Mouse (Mus musculus) frontal cortex, postnatal 25 days (tissue): ENCODE measurements around the gene Irf4.

ENCODE experiments used
- DNase-seq, 2 experiments: peaks; one replicate each; pipeline ENCODE4 v3.0.0; 2022; ENCODE audit warnings: low spot score in 2 of 2

Gene Irf4

DNA sequence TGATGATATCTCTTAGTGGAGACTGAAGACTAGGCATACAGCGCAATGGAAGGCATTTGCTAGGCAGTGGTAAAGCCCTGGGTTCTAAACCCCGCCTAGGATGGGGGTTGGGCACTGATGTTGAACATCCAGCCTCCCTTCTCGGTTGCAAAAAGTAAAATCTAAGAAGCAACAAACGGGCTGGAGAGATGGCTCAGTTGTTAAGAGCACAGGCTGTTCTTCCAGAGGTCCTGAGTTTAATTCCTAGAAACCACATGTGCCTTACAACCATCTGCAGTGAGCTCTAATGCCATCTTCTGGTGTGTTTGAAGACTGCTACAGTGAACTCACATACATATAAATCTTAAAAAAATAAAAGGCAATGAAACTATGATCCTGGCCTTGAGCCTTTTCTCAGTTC, 13.2 kb downstream of the Irf4 start:
- no peak for DNase-seq

DNA sequence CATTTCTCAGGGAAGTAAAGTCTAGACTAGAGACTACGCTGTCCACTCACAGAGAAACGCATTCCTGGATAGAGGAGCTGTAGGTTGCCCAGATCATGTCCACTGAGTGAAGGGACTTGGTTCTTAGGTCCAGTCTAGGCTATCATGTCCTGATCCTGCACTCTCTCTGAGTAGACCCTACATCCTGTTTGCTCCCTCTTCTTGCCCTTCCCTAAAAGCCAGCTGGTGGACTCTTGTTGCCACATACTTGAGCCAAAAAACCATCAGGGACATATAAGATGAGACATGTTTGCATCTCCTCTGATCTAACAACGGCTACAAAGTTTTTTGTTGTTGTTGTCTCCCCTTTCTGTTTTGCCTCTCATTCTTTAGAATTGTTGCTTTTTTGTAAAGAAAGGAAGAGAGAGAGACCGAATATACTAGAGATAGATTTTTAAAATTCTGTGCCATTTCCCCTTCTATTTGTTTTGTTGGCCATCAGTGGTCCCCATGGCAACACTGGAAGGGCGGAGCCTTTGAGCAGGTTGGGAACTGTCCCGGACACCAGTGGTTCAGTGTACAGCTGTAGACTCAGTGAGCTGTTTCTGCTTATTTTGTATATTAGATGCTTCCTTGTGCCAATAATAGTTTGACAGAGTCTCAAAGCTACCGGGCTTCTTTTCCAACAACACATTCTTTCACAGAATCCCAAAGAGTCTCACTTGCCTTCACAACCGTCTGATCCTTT, 15.2 kb downstream of the Irf4 start:
- DNase-seq: no peak

DNA sequence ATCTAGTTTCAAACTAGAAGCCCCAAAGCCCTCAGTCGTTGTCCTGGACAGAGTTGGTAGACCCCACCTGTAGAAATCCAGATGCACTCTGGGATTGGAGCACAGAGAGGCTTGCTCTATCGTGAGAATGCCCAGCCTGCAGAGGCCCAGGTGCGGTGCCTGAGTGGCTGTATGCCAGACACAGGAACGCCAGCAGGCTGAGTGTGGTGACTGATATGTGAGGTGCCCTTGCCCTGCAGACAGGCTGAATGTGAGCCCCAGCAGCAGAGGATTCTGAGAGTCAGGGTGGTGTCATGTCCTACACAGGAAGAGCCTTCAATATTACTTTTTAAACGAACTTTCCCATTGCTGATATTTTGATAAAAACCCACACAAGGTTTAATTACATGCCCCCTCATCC, 16.9 kb downstream of the Irf4 start:
- DNase-seq: no peak

DNA sequence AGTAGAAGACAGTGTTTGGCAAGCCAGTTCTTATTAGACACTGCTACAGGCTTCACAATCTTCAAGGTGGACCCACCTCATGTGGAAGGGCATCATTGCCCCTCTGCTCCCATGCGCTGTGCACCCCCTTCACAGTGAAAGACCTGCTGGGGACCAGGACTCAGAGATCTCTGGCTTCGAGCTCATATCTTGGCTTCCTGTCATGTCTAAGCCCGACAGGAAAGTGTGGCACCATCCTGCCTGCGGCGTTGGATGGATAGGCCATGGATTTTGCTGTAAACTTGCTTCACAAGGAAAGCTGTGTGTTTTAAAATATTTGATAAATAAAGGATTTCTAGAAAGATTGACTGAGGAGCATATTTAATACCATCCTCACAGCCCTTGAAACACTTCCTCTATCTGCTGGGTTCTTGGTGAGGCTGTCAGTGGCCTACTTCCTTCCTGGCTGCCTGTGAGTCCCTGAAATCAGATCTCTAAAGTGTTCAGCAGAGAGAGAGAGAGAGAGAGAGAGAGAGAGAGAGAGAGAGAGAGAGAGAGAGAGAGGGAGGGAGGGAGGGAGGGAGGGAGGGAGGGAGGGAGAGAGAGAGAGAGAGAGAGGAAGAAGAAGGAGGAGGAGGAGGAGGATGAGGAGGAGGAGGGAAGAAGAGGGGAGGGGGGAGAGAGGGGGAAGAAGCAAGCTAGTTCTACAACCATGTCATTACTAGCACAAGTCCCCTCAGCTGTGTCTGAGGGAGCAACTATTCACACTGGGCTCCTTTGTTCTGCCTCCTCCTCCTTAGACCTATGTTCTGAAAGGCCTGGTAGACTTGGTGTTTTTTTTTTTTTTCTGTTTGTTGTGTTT, 17.8 kb downstream of the Irf4 start:
- DNase-seq: no peak

DNA sequence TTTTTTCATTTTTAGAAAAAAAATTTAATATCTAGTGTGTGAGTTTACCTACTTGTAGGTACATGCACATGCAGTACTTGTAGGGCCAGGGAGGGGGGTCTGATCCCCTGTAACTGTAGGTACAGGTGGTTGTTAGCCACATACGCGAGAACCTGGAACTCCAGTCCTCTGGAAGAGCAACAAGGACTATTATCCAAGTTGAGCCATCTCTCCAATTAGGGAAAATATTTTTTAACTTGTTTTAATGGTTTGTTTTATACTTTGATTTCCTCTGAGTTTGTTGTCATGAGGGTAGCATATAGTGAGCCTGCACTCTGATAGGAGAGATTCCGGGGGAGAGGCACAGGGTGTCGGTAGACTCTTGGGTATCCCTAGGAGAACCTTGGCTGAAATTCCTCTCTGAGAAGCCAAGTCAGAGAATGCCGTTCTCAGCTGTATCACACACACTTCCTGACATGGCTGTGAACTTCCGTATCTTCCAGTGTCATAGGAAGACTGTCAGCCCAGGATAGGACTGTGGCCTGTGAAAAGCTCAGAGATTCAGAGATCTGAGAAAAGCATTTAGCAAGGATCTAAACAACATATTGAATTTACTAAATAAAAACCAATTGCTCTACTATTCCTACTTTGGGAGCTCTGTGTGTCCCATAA, 18.6 kb downstream of the Irf4 start:
- DNase-seq: no peak

DNA sequence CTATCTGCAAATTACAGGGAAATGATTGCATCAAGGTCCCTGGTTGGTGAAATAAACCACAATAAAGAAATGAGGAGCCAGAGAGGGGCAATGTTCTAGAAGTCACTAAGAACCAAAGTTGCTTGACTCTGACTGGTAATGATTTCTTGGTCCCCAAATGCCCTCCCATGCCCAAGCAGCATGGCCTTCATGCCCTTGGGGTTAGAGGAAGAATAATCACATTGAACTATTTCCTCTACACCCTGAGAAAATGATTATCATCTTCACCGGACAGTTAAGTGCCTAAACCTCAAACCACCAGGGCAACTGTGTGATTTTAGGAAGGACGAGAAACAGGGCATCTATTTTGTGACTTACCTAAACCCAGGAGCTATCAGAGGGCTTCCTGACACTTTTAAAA, 27.0 kb downstream of the Irf4 start:
- no peak for DNase-seq

DNA sequence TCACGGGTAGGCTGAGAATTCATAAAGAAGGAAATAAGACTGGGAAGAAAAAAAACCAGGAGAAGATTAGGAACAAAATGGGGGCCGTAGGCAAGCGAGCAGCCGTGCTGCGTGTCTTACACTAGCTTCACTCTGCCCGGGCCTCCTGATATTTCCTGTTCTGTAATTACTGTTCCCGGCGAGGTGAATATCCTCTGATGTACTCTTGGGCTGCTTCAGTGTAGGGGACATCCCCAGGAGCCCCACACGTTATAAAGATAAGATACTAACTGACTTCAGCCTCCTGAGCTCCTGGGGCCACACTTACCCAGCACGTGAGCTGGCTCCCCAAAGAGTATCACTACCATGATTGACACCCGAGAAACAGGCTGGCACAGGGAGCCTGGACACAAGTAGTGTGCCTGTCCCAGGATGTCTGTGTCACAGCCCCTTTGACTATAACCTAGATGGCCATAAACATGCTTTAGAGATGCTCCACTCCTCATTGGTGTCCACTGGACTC, 28.7 kb downstream of the Irf4 start:
- no peak for DNase-seq

DNA sequence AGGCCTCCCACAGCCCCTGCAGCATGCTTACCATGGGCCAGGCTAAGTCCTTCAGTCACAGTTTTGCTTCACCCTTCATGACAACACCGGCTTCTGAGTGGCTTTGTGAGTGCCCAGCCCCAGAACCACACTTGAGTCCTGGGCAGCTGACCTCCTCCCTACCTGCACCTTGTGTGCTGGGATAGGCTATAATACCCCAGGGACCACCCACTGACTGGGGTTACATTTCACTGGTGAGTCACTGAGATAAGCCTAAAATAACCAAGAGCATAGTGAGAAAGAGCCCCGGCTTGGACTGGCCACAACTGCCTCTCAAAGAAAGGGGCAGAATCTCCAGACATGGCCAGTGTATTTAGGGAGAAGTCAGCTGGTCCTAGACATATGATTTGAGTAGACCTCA, 32.9 kb downstream of the Irf4 start:
- no peak for DNase-seq

DNA sequence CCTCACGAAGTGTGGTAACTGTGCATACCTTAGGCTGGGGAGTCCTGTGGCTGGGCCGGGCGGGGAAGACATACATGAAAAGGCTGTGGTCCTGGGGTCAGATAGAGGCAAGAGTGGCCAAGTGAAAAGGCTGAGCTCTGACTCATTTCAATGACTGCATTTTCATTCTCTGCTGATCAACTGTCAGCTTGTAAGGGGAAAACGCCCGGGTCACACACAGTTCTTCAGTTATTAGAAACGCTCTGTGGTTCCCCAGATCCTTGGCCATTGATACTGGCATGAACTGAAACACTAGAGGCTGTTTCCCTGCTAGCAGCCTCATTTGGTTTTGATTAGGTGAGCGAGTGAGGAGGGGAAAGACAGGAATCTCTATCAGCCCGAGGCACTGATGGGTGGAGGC, 33.4 kb downstream of the Irf4 start:
- no peak for DNase-seq

DNA sequence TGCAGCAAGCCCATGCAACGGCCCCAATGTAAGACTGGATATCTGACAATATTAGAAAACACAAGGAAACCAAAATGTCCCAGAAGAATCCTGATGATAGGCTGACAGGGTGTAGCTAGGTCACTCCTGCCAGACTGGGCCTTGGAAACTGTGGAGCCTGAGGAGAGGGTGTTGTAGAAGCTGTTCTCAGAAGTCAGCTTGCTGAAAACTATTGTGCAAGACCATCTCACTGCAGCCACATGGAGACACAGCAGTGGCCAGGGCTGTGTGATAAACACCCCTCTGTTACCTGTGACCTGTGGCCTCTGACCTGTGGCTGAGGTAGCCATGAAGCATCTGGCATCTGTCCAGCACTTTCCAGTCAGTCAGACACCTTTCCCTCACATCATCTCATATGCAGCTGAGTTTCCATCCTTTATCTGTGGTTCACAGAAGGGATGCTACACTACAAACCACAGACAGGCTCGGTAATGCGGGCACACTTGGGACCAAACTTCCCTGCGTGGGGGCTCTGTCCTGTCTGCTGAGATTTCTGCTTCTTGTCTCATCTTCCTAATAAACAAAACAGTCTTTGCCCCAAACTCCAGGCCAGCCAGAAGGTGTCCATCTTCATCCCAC, 36.5 kb downstream of the Irf4 start:
- no peak for DNase-seq

DNA sequence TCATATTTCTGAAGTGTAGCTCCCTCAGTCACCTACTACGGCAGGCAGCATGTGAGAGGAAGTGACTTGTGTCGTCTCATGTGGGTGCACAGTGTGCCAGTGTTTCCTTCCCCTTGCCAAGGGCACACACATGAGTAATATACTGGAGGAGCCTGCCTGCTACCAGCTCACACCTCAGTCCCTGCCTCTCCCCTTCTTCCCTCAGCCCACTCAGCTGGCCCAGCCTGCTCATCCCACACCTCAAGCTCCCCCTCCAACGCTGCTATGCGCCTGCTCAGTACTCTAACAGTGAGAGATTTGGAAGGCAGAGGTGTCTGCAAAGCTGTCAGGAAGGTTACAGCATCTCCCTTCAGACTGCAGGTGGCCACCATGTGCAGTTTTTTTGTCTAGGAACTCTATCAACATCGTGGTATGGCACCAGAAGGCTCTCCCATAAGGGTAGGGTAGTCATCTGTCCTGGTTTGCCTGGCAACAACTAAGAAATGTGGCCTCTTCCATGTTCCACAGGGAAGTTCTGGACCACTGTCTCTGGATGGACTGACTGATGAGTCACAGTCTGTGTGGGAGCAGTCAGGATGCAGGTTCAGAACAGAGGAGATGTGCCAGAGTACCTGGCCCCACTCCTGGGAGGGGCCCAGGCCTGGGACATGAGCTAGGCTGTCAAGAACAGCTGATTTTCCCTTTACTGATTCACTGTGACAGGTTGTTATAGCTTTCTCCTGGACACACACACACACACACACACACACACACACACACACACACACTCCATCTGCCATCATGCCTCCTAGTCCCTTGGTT, 37.4 kb downstream of the Irf4 start:
- DNase-seq: peak; percentile 42 to 59

DNA sequence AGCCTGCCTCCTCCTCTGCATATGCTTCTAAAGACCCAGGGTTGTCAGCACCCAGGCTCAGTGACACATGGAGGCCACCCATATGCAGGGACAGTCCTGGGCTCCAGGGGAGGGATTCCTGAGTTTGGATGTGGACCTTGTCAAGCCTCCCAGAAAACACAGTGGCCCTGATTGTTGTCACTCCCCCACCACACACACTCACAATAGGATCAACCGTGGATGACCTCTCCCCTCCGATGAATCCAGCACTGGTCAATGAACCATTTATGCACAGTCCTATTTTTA, 38.0 kb downstream of the Irf4 start:
- DNase-seq: no peak

DNA sequence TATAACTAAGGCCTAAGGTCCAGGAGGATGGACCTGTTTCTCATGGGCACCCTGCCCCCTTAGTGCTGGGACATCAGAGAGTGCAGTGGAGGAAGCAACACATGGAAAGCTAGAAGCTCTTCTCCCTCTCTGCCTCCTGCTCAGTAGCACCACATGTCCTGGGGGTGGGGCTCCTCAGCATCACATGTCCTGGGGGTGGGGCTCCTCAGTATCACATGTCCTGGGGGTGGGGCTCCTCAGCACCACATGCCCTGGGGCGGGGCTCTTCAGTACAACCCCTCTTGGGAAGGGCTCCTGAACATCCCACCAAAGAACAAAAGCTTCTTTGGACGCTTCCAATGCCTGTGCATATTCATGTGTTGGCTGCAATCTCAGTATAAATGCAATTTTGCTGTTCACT, 38.5 kb downstream of the Irf4 start:
- no peak for DNase-seq

DNA sequence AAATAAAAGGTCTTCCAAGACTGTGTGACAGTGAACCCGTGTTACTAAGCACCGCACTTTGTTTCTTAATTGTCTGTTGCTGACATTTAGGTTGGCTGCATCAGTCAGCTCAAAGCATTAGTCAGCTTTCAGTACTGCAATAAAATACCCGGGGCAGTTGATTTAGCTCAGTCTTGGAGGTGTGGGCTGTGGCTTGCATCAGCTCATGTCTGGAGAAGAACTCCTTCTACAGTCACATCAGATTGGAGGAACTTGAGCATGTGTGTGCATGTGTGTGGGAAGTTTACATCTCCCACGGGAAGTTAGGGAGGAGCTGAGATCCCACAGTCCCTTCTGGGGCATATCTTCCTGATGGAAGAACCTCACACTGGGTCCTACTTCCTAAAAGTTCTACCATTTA, 38.9 kb downstream of the Irf4 start:
- DNase-seq: no peak

DNA sequence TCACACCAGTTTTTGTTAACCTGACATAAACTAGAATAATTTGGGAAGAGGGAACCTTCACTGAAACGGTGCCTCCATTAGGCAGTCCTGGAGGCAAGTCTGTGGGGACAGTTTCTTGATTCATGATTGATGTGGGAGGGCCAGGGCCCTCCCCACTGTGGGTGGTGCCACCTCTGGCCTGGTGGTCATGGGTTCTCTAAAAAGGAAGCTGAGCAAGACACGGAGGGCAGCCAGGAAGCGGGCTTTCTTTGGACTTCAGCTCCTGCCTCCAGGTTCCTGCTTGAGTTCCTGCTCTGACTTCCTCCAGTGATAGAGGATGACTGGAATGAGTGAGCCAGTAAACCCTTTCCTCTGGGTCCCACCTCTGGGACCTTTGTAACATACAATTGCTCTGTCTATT, 39.4 kb downstream of the Irf4 start:
- DNase-seq: no peak

DNA sequence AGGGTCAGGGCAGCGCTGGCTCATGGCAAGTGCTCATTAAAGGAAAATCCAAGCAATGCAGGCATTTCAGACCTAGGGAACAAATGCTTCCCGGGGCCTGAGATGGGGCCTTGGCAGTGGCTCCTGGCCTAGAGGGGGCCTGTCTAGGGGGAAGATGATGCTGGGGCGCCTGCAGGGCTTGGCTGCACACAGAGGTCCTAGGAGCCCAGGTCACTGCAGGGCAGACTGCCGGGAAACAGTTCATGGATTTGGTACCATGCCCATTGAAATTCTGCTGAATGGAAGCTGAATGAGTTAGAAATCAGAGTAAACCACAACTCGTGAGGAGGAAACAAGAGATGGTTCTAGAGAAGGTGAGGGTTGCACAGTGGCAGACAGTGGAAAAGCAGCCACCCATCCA, 41.0 kb downstream of the Irf4 start:
- DNase-seq: no peak

DNA sequence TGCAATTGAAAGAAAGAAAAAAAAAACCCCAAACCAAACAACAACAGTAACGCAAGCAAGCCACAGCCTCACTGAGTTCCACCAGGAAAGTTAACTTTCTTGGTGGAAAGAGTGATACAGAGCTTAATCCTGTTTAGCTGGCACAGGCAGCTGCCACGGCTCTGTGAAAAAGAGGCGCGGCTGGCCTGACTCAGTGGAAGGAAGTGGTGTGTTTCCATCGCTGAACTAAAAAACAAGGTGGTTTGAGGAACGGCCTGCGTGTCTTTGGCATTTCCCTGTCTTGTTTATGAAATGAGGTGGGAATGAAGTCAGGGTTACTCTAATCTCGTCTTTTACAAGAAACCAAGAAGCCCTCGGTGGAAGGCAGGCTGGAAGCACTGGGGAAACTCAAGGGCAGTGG, 43.3 kb downstream of the Irf4 start:
- DNase-seq: no peak

DNA sequence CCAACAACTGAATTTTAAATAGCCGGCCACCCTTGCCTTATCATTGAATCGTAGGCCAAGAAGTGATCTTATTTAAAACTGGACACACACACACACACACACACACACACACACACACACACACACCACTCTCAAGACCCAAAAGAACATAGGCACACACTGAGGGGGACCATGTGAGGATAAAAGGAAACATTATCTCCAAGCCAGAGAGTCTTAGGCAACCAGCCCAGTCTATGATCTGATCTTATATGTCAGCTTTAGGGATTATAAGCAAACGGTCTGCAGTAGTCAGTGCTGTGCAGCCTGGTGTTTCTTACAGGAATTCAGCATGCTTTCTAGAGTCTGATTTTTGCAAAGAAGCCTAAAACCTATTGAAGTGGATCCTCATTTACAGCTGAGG, 43.7 kb downstream of the Irf4 start:
- no peak for DNase-seq

DNA sequence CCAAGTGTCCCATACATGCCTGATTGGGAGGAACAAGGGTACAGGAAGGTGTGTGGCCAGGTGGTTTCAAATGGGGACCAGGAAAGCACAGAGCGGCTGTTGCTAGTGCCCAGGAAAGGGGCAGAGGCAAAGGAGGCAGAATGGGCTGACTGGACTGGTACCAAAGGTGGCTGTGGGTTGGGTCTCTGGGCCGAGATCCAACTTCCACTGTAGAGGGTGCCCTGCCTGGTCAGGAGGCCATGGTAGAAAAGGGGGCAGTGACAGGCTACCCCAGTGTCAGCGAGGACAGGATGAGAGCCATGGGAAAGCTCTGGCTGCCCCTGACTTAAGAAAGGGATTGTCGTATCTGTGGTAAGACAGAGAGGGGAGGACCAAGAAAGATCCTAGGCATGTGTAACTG, 44.2 kb downstream of the Irf4 start:
- no peak for DNase-seq

DNA sequence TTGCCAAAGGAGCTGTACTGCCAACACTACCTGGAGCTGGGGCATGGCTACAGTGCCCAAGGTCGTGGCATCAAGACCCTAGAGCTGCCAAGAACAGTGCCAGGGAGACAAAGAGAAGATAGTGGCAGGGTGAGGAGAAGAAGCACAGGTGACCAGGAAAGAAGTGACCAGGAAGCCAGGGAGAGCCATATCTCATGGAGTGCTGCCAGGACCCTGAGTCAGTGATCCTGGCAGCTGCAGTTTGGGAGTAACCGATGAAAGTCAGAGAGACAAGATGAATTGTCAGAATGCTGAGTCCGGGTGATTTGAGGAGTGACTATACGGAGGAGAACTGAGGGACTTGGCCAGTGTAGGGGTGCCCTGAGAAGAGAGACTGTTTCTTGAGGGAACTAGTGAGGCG, 44.6 kb downstream of the Irf4 start:
- DNase-seq: no peak

DNA sequence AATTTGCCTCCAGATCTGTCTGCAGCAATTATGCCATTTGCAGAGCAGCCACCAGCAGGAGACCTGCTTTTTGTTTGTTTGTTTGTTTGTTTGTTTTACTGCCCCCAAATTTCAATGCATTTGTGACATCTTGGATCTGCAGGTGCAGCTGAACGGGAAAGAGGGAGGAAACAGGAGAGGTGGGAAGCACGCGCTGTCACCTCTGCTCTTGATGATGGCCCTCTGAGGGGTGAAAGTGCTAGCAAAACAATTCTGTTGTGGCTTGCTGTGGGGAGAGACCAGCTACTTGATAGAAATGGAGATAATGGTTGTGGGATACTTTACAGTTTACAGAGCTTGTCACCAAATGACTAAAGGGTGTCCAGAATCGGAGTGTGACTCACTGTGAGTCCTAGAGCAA, 46.9 kb downstream of the Irf4 start:
- DNase-seq: no peak

DNA sequence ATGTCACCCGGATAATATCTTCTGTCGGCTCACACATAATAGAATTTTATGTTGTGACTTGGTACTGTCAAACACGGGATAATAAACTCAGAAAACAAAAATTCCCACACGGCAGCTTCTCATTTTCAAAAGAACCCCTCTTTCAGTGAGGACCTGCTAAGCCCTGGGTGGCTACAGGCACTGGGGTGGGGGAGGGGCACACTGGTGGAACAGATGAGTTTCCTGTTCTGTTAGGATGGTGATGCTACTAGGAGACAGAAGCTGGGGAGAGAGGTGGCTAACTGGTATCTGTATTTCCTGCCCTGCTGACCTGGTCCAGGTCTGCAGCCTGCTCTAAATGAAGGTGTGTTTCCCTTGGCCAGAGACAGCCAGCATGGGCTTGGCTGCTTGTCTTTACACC, 52.9 kb downstream of the Irf4 start:
- DNase-seq: no peak
